Mouse (Mus musculus): Measurements from ENCODE around the gene Col11a2.

Col11a2 gene

DNA sequence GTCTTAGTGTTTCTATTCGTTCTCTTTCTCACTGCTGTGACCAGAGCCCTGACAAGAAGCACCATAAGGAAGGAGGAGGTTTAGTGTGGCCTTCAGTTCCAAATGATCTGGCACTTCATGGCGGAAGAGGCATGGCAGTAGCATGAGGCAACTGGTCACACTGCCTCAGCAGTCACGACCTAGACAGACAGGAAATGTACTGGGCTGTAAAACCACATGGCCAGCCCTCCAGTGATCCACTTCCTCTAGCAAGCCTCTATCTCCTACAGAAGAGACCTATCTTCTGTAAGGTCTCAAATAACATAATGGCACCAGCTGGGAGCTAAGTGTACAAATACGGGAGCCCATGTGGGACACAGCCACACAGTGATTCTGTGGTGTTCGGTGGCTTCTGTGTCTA lies 32.9 kb downstream of the Col11a2 start:
- DNase-seq = no peak

DNA sequence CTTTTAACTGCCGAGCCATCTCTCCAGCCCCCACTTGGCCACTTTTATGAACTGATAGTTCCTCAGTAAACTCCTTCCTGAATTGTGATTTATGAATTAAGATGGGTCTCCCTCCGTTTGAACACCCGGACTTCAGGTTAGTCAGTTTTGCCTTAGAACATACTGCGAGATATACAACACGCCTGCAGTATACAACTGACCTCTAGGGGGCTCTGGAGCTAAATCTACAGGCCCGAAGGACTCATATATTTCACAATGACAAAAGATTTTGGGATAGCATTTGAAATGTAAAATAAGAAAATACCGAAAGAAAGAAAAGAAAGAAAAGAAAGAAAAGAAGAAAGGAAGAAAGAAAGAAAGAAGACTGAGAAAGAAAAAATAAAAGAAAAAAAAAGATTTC lies 36.0 kb downstream of the Col11a2 start:
- peak; percentile 68 for DNase-seq

GRCm38 (mm10) chr17:34077549-34077948 lies 38.3 kb downstream of the Col11a2 start:
- DNase-seq = peak; percentile 52

DNA sequence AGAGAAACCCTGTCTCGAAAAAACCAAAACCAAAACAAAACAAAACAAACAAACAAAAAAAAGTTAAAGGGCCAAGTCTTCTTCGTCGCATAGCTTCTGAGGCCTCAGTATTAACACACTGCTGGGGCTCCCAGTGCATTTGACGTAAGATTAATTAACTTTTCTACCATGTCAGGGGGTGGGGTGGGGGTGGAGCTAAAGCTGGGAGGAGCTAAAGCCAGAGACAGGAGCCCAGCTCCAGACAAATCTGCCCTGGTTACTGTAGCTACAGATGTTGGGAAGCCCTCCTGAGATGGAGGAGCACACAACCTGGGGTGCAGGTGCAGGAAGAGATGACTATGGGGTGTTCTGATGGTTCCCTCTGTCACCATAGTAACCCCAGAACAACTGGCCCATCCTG lies 38.9 kb downstream of the Col11a2 start:
- no peak for DNase-seq

DNA sequence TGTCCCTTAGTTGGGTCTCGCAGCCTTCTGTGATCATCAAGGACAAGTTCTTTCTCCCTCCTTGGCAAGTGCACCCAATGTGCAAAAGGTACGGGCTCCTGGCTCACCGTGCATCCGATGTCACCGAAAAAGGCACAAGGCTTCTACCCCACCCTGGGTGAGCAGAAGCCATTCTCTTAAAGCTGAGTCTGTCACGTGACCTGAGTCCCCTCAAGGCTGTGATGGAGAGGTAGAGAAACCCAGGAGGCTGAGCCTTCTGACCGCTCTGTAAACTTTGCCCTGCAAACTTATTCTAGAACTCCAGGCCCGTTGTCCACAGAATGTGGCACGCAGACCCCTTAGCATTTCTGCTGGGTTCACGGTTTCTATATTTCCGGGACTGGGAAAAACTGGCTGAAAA lies 39.8 kb downstream of the Col11a2 start:
- DNase-seq = no peak

DNA sequence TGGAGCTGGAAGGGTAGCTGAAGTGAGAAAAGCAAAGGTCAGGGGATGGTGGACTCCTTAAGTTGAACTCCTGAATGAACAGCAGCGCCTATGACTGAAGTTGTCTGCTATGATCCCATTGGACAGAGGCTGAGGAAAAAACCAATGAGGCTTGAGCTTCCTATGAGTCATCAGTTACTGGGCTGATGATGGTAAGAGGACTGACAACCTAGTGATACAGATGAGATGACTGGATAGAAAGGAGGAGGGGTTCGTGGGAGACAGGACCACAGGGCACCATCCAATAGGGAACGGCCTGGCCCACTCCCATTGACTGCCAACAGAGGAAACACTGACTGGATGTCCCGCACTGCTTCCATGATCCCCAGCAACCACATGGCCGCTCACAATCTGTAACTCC lies 40.4 kb downstream of the Col11a2 start:
- peak; percentile 65 for DNase-seq

- no peak for DNase-seq
Observed at GRCm38 (mm10) chr17:34083104-34083503, 43.9 kb downstream of the Col11a2 start.

GRCm38 (mm10) chr17:34087386-34087785 lies 48.1 kb downstream of the Col11a2 start:
- DNase-seq = no peak

DNA sequence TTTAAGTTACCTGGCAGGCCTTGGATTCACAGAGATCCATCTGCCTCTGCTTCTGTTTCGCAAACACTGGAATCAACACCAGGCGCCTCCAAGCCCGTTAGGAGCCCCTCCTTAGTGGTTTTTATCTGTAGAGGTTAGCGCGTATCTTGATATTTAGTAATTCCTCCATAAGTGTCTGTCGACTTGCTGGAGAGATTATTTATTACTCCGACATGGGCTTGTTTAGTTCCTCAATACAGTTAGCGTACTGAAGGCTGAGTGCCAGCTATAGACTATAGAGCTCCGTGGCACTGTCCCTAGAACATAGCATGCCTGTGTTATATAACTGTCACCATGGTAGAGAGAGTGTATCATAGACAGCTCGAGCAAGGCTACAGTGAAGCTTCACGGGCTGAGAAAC lies 48.9 kb downstream of the Col11a2 start:
- no peak for DNase-seq

DNA sequence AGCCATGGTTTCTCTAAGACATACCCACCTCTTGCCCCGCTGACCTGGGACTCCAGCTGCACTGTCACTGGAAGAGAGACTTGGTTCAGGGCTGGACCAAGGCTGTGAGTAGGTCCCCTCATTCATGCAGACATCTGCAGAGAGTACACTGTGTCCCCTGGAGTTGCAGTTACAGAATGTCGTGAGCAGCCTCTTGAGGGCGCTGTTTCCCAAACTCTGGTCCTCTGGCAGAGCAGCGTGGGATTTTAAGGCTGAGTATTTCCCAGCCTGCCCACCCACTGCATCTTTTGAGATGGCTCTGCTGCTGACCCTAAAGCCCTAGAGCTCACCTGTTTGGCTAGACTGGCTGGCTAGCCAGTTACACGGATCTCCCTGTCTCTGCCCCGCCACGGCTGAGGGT lies 51.7 kb downstream of the Col11a2 start:
- no peak for DNase-seq

GRCm38 (mm10) chr17:34092197-34092875 lies 53.1 kb downstream of the Col11a2 start, which contains the start of gene H2-Oa:
TSS of gene H2-Oa (plus strand) at chr17:34092340.
- no peak for DNase-seq

DNA sequence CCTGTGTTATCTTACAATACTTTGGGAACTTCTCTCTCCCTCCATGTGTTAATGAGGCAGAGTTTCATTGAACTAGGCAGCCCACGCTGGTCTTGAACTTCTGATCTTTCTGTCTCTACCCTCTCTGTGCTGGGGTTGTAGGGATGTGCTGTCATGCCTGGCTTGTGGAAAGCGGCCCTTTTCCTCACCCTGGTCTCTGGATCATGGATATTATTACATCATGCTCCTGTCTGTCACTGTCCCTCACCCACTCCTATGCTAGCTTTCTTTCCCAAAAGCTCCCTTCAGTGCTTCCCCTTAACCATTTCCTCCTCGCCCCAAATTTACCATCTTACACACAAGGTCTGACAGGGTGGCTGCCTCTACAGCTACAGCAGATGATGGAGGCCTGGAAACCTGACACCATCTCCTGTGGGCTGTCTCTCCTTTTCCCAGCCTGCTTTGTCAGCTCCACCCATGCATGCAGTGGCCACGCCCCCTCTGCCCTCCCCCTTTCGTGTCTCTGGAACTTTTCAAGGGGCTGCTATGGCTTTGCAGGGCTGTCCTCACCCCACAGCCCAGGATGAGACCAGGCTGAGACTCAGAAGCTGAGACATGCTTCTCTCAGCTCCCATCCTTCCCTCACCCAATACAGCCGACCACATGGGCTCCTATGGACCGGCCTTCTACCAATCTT lies 54.1 kb downstream of the Col11a2 start:
- no peak for DNase-seq

DNA sequence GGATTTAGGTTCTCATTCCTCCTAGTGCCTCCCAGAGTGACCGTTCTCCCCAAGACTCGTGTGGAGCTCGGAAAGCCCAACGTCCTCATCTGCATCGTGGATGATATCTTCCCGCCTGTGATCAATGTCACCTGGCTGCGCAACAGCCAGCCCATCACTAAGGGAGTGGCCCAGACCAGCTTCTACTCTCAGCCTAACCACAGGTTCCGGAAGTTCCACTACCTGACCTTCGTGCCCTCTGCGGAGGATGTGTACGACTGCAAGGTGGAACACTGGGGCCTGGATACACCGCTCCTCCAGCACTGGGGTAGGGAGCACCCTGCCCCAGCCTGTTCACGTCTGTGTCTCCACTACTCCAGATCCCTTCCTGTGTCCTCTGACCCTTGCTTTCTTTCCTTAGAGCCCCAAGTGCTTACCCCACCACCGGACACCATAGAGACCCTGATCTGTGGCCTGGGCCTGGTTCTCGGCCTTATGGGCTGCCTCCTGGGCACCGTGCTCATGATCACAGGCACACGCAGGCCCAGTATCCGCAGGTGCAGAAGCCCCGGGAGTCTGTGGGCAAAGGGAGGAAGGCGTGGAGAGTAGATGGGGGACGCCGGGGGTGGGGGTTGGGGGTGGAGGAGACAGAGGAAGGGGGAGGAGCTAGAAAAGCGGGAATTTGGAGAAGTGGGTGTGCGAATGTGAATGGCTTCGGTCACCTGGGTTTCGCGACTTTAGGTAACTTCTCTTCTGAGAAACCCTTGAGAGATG lies 55.2 kb downstream of the Col11a2 start:
- DNase-seq = no peak

DNA sequence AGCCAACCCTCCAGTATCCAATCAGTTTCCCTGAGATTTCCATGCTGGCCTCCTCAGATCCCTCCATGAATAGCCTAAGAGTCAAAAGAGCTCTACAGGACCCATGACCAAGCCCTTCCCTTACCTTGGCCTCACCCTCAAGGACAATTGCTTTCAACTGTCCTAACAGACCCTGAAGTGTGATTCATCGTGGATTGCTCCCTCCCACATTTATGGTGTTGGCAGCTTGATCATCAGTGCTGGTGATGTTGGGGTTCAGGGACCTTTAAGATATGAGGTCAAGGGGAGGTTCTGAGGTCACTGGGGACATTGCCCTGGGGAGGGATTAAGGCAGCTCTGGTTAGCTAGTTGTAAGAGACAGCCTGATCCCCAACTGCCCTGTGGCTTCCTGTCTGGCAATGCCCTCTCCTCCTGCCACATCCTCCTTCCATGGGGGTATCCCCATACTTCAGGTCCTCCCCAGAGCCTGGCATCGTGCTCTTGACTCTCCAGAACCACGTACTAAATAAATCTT lies 57.3 kb downstream of the Col11a2 start:
- DNase-seq = no peak

DNA sequence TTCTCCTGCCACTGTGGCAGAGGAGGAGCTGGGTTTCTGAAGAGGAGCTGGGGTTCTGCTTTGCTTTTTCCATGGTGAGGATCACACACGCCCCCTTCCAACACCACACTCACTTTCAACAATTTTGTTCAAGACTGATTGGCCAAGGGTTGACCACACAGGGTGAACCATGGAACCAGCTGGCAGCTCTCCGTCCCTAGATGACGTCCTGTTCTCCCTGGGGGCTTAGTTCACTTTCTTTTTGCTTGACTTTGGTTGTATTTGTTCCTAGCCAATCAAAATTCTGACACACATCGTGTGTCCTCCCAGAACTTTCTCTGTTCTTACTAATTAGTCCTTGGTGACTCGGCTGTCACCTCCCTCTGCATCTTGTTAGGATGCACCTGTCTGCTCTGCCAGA lies 58.0 kb downstream of the Col11a2 start:
- no peak for DNase-seq

DNA sequence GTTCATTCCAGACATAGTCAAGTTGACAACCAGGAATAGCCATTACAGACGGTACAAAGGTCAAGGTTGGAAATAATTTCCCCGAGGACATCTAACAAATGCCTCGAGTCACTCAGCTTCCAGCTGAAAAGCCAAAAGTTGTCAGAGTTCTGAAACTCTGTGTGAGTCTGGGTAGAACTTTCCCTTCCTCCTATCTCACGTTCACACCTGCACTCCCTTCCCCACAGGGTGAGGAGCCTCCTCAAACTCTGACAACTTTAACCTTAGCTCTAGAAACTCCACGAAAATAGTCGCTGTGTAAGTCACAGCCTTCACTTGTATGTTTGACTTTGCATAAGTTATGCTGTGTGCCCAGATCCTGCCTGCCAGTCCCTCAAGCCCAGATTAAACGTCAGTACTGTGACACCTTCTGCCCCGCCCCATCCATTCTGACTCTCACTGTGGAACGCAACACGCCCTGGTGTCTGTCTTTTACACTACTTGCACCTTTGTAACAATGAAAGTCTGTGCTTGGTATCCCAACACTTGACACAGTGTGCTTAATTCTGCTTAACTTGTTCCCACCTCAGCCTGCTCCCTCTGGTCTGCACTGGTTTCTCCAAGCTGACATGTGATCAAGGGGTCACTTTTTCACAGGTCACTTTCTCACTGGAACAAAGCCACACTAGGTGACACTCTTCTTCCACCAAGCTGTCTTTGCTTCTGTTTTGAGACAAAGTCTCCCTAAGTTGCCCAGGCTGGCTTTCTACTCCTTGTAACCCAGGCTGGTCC lies 59.7 kb downstream of the Col11a2 start:
- no peak for DNase-seq

DNA sequence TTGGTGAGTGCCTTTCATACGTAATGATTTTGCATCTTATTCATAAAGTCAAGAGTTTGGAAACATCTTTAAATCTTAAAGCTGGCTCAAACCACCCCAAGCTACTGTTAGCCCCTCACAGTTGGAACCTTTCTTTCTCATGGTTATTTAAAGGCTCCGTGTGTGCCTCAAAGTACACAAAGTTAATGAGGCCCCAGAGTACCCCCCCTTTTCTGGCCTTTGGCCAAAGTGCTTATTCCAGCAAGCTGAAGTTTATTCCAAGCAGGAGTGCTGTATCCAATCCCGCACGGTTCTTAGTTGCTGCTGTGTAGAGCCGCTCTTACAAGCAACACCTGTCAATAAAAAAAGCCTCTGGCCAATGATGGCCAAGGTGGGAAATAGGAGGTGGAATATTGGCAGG lies 60.3 kb downstream of the Col11a2 start:
- no peak for DNase-seq

DNA sequence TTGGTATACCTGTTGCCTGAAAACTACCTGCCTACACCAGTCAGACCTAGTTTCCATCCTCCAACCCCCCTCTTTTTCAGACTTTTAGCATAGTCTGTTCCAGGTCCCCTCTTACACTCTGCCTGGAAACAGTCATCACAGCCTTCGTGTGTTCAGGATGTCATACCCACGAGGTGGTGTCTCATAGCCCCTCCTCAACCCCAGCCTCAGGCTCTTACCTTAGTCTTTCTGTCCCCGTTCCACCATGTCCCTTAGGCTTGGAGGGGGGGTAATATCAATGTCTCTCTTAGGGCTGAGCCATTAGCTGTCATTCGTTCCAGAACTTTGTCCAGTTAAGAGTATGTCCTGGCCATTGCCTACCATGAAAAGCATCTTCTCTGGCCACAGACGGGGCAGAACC lies 61.9 kb downstream of the Col11a2 start:
- DNase-seq = no peak

- DNase-seq = peak; percentile 91
Observed at GRCm38 (mm10) chr17:34101604-34102032, 62.4 kb downstream of the Col11a2 start.

DNA sequence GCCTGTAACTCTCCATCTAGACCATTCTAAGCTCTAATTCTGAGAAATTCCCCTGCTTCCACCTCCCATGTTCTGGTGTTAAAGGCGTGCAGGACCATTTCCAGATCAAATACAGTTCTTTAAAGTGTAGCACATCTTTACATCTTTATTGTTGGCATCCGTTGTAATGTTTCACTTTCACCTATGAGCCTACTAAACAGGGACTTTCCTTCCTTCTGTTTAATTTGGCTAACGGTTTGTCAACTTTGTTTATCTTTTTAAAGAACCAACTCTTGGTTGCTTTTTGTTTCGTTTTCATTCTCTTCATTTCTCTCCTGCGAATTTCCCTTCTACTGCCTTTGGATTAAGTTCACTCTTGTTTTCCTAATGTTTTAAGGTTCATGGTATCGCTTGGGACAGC lies 63.6 kb downstream of the Col11a2 start:
- no peak for DNase-seq

DNA sequence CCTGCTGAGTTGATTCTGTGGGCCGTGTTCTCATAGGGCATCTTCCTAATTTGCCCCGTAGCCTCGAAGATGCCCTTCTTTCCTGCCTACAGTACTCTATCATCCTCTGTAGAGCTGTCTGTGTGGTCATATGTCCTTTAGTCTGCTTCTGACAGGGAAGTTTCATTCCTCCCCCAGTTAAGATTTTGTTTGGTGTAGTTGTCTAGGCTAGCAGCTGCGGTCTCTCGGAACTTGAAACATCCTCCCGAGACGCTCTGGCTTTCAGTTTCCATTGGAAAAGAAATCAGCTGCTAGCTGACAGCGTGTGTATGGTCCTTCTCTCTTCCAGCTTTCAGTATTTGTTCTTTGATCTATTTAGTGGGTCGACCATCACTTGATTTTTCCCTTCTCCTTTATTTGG lies 65.6 kb downstream of the Col11a2 start:
- DNase-seq = no peak

GRCm38 (mm10) chr17:34106555-34106954 lies 67.3 kb downstream of the Col11a2 start:
- DNase-seq = no peak

Data from layer of hippocampus, adult 9-11 months (tissue).